Mouse (Mus musculus) cerebellum, postnatal 4 days (tissue): ENCODE results near the gene Kcnq4.
A peak's percentile ranks its signal among the peaks of the same experiment; 100 is the strongest.

ENCODE experiments used
- DNase-seq, 2 experiments: peaks; one replicate each; pipeline ENCODE4 v3.0.0; 2022; ENCODE audit warnings: low spot score in 2 of 2, mixed read lengths in 1 of 2

Gene Kcnq4

GRCm38 (mm10) chr4:120673606-120674005 lies 74.8 kb downstream of the Kcnq4 start:
- no peak for DNase-seq

- DNase-seq = no peak
These were observed 77.4 kb downstream of the Kcnq4 start for GRCm38 (mm10) chr4:120671046-120671445.

- DNase-seq = no peak
These were observed 78.8 kb downstream of the Kcnq4 start for GRCm38 (mm10) chr4:120669585-120669984.

GRCm38 (mm10) chr4:120668551-120668950 lies 79.9 kb downstream of the Kcnq4 start:
- no peak for DNase-seq

GRCm38 (mm10) chr4:120667555-120667954 lies 80.9 kb downstream of the Kcnq4 start:
- no peak for DNase-seq

GRCm38 (mm10) chr4:120667045-120667501 lies 81.3 kb downstream of the Kcnq4 start:
- DNase-seq = peak in 1 of 2 experiments; percentile 45

GRCm38 (mm10) chr4:120666358-120667024 lies 81.9 kb downstream of the Kcnq4 start, which contains the start of gene Cited4:
TSS of gene Cited4 (plus strand) at chr4:120666572.
- peak; percentile 57 to 67 for DNase-seq

GRCm38 (mm10) chr4:120665782-120666181 lies 82.6 kb downstream of the Kcnq4 start:
- no peak for DNase-seq

GRCm38 (mm10) chr4:120665144-120665700 lies 83.2 kb downstream of the Kcnq4 start:
- DNase-seq = no peak

GRCm38 (mm10) chr4:120664601-120665000 lies 83.8 kb downstream of the Kcnq4 start:
- DNase-seq = no peak

- DNase-seq = no peak
These were observed 87.9 kb downstream of the Kcnq4 start for GRCm38 (mm10) chr4:120660485-120660884.

GRCm38 (mm10) chr4:120655898-120656297 lies 92.5 kb downstream of the Kcnq4 start:
- DNase-seq = no peak

- no peak for DNase-seq
These were observed 98.2 kb downstream of the Kcnq4 start for GRCm38 (mm10) chr4:120650208-120650592.

GRCm38 (mm10) chr4:120649369-120650207 lies 98.8 kb downstream of the Kcnq4 start:
- peak in 1 of 2 experiments; percentile 28 for DNase-seq
